Mouse (Mus musculus) layer of hippocampus, adult 9-11 months (tissue): Measurements from ENCODE around the gene Exd1.
A peak's percentile ranks its signal among the peaks of the same experiment; 100 is the strongest.
"Not testable (repeated sequence)": the region's sequence is repeated elsewhere in the genome, so short reads cannot be mapped to it uniquely, and the experiment has no call there.

Source experiments
- DNase-seq: peaks from one replicate; pipeline ENCODE4 v3.0.0; 2022

Gene Exd1

DNA sequence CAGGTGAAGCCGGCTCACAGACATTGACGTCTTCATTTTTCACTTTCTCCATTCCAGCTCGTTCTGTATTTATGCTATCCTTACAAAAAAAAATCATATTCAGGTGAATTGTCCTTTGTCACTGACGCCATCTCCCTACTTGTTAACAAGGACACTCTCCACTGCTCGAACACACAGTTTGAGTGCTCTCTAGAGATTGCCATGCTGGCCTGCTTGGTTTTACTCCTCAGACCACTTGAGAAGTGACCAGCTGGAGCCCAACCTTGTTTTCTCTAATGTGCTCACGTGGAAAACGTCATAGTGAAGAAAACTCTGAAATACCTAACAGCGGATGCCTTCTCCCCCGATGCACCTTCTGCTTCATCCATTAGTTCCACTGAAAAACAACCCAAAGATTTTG lies 8.6 kb downstream of the Exd1 start:
- no peak for DNase-seq

- no peak for DNase-seq
These were observed 22.0 kb downstream of the Exd1 start for GRCm38 (mm10) chr2:119525422-119525821.

DNA sequence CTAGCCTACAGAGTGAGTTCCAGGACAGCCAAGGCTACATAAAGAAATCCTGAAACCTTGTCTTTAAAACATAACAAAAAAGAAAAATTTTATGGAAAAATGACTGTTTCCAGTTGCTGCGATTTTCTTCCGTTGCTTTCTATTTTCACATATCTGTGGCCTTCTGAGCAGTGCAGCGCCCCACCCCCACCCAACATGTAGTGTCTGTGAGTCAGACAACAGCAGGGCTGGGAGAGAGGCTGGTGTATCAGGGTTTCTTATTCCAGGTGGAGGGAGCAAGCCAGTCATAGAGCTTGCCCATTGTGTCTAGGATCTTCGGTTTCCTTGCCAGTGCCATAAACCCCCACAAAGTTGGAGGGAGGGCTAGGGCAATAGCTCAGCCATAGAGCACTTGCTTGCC lies 23.6 kb downstream of the Exd1 start:
- DNase-seq, result no peak

- peak; percentile 2 for DNase-seq
These were observed 26.9 kb downstream of the Exd1 start for GRCm38 (mm10) chr2:119520550-119520949.

DNA sequence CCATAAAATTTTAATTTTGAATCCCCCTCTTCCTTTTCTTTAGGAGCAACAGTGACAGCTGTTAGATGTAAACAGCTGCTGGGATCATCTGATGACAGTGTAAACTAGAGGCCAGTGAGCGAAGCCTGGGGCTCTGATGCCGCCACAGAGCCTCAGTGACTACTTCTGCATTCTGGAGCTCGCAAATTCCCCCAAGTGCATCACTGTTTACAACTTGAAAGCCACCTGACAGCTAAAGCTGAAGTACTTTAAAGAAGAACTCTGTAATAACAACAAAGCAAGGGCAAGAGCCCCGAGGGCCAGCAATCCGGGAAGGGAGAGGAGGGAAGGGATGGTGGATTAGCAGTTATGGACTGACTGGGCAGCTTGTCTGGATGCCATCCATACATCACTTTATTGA lies 30.6 kb downstream of the Exd1 start:
- DNase-seq, result no peak

- DNase-seq, result no peak
These were observed 33.4 kb downstream of the Exd1 start for GRCm38 (mm10) chr2:119514026-119514522.

- DNase-seq, result no peak
These were observed 35.1 kb downstream of the Exd1 start for GRCm38 (mm10) chr2:119512292-119512691.

DNA sequence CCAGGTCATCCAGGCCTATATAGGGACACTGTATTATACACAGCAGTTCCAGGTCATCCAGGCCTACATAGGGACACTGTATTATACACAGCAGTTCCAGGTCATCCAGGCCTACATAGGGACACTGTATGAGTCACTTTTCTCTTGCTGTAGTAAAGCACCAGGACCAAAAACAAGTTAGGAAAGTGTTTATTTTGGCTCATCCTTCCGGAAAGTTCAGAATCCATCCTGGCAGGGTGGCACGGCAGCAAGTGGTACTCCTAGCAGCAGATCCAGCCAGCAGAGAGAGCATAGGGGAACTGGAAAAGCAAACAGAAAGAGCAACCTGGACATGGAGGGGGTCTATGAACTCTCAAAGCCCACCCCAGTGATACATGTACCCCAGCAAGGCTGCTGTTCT lies 36.6 kb downstream of the Exd1 start:
- DNase-seq, result no peak

DNA sequence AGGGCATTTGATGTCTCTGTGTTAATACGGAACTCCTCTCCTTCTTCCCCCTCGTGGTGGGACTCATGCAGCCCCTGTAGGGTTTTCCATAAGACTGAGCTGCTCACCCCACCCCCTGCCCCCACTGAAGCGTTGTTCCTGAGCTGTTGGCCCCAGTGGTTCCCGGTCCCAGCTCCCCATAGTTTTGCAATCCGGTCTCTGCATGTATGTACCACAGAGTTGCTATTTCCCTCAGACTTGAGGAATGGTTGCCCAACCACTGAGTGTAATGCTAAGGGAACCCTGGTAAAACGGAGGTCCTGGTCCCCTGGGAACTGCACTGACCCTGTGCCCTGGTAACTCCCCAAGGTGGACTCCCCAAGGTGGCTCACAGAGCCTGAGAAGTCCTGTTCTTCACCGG lies 38.9 kb downstream of the Exd1 start:
- DNase-seq, result not testable (repeated sequence)

DNA sequence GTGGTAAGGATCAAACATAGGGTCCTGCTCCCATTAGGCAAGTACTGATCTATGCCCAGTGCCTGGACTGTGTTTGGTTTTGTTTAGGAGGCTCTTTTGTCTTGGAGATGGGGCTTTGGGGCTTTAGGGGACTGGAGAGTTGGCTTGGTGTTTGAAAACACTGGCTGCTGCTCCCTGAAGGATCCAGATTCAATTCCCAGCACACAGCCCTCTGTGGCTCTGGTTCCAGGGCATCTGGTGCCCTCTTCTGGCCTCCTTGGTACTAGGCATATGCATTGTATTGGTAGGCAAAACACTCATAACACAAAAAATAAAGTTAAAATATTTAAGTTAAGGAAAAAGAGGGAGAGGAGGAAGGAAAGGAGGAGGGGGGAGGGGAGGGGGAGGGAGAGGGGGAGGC lies 40.3 kb downstream of the Exd1 start:
- DNase-seq, result no peak

GRCm38 (mm10) chr2:119500965-119501652 lies 46.3 kb downstream of the Exd1 start:
- no peak for DNase-seq

GRCm38 (mm10) chr2:119498859-119499258 lies 48.6 kb downstream of the Exd1 start:
- DNase-seq, result no peak

DNA sequence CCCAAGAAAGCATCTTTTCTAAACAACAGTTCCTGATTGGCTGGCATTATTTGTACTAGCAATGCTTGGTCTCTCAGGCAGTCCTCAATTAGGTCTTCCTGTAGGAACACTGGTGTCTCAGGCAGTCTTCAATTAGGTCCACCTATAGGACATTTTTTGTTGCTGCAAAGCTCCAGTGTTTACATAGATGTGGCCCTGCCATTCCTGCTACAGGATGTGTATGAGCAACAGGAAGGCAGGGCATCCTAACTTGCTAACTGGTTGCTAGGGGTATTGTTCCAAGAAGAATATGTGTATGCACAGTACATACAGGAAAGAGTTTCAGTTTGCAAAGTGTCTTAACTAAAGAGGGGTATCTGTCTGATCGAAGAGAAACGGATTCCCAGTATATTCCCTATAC lies 51.3 kb downstream of the Exd1 start:
- no peak for DNase-seq

DNA sequence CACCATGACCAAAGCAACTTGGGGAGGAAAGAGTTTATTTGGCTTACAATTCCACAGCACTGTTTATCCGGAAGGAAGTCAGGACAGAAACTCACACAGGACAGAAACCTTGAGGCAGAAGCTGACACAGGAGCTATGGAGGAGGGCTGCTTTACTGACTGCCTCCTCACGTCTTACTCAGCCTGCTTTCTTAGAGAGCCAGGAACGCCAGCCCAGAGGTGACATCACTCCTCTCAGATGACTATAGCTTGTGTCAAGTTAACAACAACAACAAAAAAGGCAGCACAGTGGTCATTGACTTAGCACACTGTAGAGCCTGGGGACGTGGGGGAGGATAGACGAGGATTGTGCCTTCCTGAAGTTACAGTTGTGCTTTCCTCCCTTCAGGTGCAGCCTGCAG lies 55.5 kb downstream of the Exd1 start:
- DNase-seq, result no peak

GRCm38 (mm10) chr2:119486488-119486887 lies 60.9 kb downstream of the Exd1 start:
- no peak for DNase-seq

DNA sequence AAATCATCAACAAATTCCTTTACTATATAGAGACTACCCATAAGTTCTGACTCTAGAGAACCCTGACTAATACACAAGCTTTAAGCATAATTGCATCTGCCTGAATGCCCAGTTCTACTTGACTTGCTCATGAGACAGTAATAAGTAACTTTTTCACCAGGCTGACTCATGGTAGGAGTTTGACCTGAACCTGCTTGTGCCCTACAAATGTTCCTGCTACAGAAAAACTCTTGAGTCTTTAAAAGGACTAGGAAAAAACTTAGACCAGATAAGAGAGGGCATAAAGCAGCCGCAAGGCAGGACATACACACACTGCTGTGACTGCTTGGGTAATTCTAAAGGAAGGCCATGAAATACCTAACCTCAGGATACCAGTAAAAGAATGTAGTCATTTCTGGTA lies 65.1 kb downstream of the Exd1 start:
- no peak for DNase-seq

- no peak for DNase-seq
These were observed 69.1 kb downstream of the Exd1 start for GRCm38 (mm10) chr2:119478397-119478749.

DNA sequence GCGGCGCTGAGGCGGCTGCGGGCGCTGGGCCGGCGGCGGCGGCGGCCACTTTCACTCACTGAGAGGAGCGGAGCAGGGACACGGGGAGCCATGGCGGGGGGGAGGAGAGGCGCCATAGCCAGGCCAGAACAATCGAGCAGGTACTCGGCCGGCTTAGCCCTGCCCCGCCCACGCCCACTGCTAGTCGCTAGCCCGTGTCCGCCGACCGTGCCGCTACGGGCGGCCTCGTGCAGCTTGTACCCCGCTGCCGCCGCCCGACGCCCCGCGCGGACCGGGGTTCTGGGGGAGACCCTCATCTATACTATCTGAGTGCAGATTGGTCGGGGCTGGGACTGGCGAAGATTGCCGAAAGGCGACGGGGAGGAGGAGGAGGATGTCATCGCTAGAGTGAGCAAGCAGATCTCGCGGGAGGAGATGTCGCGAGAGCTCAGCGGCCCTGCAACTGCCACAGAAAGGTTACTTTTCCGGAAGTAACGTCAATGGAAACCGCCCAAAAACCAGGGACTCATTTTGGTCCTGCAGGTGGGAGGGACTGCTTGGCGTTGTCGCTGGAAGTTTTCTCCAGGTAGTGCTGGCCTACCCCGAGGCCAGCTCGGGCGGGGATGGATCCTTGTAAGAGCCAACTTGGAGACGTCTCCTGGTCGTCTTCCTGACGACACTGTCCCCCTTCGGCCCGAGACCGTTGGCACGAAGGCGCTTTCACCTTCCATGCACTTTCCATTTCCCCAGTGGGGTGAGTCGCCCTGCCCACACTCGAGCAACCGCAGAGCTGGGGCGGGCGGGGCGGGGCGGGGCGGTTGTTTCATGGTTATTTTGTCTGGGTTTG lies 69.6 kb downstream of the Exd1 start, which contains the start of gene Ino80:
TSS of gene Ino80 (minus strand) at position 117 of the 826 bp plus-strand sequence.
- DNase-seq, result peak; percentile 99

GRCm38 (mm10) chr2:119476621-119477391 lies 70.6 kb downstream of the Exd1 start:
- peak; percentile 64 for DNase-seq

DNA sequence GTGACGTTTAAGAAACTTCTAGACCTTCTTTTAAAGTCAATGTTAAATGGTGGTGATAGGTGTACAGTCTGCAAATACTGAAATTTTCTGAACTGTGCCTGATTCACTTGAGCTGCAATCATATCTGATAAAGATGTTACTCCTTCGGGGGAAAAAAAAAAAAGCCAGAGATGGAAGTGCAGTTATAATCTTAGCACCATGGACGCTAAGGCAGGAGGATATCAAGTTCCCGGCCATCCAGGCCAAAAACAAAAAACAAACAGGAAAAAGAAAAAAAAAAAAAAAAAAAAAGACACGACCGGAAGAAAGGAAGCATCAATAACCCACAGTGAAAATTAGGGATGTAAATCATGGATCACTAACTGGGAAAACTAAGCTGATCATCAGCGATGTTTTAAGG lies 71.3 kb downstream of the Exd1 start:
- no peak for DNase-seq
